Mouse (Mus musculus) ovary, postnatal 14 days (tissue): Measurements from ENCODE around the gene Elavl3.

Experiments
- DNase-seq: peaks from one replicate; pipeline ENCODE4 v3.0.0; 2022; ENCODE audit warnings: low spot score

The Elavl3 gene

DNA sequence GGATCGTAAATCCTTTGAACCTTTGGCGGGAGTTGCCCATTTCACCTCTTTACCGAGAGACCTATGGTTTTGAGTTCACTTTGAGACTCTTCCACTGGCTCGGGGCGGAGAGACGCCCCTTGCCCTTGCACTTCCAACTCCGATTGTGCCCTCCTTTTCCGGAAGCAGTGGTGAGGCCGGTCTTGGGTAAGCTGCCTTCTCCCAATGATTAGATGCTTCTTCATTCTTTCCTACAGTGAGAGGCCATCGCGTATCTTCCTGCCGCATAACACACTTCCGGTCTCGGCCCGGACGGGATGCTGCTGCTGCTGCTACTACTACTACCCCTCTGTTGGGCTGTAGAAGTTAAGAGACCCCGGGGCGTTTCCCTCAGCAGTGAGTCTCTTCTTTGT lies 48.7 kb downstream of the Elavl3 start:
- DNase-seq: no peak

DNA sequence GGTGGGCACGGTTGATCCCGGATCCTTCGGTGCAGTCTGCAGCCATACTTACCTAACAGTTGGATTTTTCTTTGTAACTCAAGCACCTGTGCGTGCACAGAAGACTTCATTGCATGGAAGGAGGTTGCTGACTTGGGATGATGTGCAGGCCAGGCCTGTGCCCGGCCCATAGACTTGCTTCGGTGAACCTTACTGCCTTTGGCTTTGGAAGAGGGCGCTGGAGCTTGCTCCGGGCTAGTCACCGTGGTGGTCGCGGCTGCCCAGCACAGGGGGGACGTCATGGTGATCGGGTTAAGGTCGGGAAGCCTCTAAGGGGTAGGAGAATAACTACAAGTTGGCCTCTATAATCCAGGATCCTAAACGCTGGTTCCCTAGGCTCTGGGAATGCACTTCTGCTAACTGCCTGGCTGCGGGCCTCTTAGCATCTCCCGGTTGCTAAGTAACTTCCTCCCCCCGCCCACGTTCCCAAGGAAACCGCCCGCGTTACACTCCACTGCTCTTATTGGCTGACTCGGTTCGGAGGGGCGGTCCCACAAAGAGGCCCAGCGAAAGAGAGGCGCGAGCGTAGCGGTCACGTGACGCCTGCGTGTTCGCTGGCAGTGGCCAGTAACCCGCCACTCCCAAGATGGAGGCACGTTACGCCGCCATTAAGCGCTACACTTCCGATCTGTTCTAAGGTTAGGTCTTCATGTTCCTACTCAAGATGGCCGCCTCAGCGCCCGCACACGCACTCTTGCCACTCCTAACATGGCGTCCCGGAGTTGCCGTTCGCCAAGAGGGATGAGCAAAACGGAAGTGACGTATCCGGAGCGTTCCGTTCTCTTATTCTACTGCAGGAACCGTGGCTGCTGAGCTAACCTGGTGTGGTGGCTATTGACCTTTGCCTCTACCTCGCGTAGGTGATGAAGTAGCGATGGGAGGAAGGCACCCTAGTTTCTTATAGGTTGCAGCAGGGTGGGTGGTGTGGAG lies 49.3 kb downstream of the Elavl3 start, which contains the start of the genes Ccdc151 and Prkcsh:
TSS of gene Ccdc151 (minus strand) at position 441 of the 969 bp plus-strand sequence.
TSS of gene Prkcsh (plus strand) at position 613 of the 969 bp plus-strand sequence.
- DNase-seq: peak; percentile 95

DNA sequence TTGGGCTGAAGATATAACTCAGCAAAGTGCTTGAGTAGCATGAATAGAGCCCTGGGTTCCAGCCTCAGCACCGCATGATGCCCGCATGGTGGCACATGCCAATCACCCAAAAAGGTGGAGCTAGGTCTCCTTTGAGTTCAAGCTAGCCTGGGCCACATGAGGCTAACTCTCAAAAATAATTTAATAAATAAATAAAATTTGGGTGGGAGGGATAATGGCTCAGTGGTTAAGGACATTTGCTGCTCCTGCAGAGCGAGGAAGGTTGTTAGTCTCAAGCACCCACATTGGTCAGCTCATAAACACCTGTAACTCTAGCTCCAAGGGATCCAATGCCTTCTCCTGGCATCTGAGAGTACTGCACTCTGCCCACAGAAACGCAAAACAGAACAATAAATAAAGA lies 50.2 kb downstream of the Elavl3 start:
- DNase-seq: no peak

DNA sequence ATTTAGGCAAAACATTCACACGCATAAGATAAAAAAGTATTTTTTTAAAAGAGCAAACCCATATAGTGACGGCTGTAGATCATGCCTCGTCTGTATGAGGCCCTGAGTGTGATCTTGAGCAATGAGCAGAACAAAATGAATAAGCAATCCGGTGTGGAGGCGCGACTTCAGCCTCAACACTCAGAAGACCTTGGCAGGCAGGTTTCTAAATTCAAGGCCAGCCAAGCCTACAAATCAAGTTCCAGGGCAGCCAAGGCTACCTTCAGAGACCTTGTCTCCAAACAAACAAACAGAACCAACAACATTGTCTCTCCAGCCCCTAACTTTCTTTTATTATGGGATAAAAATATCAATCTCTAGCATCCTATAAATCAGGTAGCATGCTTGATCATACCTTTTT lies 51.5 kb downstream of the Elavl3 start:
- no peak for DNase-seq

DNA sequence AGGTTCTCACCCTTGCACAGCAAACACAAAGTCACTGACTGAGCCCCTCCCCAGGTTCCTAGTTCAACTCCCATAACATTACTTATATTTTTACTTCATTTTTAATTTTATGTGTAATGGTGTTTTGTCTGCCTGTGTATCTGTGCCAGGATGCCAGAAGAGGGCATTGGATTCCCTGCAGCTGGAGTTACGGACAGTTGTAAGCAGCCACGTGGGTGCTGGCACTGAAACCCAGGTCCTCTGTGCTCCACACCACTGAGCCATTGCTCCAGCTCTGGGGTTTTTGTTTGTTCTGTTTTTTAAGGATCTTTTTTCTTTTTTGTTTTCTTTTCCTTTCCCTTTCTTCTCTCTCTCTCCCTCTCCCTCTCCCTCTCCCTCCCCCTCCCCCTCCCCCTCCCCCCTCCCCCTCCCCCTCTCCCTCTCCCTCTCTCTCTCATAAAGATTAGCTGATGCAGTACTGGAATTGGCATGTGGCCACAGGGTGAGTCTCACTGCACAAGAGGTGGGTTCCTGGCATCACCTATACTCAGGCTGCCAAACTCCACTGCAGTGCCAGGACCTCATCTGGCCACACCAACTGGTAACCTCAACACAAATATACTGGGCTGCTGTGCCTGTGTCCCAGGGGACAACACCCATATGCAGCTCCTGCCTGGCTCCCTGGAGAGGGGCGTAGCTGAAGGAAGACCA lies 55.5 kb downstream of the Elavl3 start:
- DNase-seq: no peak

DNA sequence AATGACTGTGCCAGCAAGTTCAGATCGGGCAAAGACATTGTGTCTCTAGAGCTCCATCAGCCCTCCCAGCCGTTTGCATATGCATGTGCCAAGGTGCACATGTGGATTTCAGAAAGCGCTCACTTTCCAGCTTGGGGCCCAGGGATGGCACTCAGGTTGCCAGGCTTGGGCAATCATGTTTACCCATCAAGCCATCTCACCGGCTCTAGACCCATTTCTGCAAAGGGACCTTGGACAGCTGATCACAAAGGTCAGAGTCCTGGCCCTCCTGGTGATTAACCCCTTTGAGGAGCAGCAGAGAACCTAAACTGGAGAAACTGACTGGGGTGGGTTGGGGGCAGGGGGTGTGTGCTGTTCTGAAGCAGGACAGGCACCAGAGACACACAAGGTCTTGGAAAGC lies 59.6 kb downstream of the Elavl3 start:
- DNase-seq: no peak

DNA sequence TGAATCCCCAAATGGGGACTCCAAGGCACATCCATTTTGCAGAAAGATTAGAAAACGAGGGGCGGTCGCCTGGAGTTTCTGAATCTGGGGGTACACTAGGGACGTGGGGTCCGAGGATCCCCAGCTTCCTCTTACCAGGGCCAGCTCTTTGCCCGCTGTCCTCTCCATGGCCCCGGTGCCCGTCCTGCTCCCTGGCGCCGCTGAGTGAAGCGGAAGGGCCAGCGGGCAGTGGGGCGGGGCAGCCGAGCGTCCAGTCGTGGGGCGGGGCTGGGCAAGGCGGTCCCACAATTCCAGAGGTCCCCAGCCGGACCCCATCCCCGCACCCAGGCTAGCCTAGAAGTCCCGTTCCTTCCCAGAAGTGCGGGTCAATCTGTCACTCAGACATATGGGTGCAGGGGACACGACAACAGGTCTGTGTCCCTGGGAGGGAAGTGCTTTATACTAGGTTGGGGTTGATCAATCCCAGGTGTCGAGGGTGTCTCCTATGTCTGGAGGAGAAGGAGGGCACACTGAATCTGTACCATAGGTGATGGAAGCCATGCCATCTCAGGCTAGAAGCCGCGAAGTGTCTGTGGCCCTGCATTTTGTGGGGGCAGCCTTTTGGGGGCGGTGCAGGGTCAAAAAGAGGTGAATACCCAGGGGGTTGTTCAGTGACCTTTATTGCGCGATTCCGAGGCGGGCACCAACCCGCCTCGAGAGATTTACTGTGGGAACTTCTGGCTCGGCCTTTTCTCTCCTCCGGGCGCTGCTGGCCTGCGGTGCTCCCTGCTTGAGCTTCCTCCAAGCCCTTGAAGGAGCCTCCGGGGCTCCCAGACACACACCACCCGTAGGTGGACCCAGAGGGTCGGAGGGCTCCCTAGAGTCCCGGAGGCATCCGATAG lies 62.4 kb downstream of the Elavl3 start, which contains the start of gene Rgl3:
TSS of gene Rgl3 (minus strand) at position 217 of the 881 bp plus-strand sequence.
- peak; percentile 40 for DNase-seq

DNA sequence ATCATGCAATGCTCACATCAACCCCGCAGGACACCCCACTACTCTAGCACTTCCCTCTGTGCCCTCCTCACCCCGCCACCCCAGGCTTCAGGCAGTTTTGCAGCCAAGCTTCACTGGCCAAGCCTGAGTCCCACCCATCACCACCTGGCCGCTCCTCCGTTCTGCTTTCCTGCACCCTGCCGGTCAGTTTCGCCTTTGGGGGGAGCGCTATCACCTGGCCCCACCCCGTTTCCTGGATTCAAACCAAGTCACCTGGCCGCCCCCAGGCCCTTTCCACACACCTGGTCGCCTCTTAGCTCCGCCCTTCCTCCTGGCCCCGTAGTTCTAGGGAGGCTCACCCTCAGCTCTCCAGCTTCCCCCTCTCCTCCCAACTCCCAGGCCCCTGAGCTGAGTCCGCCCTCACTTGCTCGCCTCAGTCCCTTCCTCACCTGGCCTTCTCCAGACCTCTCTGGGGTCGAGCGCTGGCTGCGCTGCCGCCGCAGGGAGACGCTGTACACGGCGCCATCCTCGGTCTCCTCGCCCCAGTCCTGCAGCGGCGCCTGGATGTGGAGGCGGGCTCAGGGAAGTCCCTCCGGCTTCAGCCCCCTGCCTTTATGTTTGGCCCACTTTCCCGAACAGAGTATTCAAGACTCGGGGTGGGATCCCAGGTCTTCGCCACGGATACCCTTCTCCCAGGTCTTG lies 63.3 kb downstream of the Elavl3 start:
- peak; percentile 25 for DNase-seq

DNA sequence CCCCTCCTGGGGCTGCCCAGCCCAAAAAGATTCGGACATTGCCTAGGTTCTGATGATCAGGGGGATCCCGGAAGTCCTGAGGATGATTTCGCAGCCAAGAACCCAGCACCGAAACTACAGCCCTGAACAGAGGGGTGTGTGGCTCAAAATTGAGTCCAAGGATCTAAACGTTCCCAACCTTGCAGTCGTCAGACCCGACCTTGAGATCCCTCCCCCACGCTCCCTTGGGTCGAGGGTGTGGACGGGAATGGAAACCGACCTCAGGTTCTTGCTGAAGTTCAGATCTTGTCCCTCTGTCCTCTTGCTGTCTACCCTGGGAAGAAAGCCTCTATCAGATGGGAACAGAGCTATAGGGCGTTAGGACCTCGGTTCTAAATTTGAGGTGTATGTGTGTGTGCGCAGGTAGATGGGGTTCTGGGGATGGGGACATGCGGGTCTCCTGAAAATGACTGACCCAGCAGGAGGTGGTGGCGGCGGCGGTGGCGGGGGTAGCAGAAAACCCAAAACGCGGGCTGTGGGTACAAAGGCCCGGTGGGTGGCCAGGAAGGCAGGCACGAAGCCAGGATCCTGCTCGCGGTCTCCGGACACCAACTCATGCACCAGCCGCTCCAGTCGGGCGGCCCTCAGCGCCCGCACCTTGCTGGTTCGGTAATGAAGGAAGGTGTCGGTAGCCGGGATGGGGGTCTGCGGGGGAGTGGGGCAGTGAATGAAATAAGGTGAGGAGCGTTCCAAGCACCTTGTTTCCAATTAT lies 64.1 kb downstream of the Elavl3 start:
- DNase-seq: no peak

DNA sequence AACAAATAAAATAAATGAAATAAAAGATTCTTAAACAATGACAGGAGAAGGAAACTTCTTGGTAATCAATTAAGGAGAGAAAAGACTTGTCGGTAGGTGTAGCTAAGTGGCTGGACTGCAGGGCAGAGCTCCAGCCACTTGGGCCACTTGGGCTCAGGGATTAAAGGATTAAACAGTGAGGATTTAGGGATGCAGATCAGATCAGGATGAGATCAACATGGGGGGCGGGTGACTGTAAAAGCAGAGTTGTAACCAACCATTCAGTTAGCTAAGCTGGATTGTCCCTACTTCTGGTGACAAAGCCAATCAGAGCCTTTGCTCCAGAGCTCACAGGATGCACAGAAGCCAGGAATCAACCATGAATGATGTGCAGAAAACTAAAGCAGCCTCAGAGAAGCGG lies 67.9 kb downstream of the Elavl3 start:
- DNase-seq: no peak

DNA sequence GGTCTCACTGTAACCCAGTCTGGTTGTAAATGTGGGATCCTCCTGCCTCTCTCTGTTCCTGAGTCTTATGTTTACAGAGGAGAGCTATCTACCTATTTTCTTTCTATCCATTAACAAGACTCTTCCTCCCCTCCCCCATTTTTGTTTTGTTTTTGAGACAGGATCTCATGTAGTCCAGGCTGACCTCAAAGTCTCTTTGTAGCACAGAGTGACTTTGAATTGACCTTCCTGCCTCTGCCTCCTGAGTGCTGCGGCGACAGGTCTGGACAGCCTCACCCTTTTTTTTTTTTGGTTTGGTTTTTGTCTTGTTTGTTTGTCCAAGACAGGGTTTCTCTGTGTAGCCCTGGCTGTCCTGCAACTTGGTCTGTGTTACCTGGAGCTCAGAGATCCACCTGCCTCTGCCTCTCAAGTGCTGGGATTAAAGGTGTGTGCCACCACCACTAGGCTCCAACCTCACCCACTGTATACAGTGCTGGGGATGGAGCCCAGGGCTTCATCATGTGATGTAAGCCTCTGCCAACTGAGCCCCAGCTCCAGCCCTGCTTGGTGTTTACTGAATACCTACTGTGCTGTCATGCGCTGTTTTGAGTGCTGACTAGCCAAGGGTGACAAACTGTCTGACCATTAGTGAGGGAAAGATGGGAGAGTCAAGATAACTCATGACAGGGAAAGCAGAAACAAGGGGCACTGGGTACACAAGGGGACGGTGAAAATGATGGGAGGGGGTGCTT lies 73.3 kb downstream of the Elavl3 start:
- DNase-seq: no peak

DNA sequence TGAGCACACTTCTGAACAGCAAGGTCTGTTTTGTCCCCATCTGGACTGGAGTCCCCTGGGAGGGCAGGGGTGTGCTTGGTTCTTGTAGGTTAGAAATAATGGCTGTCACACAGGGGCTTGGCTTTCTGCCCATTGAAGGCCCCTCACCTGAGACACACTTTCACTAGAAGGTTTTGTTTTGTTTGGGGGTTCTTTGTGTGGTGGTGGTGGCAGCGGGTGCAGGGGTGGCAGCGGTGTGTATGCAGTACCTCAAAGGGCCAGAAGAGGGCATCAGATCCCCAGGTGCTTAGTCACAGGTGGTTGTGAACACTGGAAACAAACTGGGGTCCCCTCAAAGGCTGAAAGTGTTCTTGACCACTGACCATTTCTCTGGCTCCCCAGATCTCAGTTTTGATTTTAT lies 73.9 kb downstream of the Elavl3 start:
- no peak for DNase-seq

DNA sequence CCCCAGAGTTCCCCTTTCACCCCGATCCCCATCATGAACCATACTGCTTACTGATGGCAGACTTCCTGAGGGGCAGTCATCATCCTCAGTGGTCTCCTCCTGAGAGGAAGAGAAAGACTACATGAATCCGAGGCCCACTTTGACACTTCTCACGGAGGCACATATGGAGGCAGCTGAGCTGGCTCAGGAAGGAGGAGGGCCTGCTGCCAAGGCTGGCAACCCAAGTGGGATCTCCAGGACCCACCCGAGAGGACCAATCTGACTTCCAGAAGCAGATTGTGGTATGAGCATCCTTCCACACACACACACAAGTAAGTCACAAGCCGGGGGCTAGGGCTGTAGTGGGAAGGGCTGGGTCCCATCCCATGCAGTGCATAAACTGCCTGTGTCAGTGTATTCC lies 74.5 kb downstream of the Elavl3 start:
- no peak for DNase-seq

DNA sequence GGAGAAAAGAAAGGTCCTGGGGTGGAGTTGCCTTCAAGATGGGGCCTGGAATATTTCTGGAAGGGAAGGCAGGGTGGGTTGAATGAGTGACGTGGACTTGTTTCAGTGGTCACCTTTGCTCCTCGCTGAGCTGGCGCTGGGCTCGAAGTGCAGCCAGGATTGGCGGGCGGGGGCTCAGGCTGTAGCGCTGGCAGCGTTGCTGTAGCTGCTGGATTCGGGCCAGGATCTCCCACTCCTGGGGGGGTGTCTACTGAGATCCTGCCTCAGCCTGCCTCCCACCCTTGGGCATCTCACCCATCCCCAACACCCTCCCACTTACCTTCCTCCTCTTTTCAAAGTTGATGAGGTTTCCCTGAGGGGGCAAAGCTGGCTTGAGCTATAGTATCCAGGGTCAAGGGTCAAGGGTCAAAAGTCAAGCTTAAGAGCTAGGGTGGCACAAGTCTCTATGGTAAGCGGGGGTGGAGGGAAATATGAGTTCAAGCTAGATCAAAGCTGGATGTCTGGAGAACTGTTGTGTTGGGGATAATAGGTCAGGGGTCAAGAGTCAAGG lies 75.1 kb downstream of the Elavl3 start:
- DNase-seq: no peak

DNA sequence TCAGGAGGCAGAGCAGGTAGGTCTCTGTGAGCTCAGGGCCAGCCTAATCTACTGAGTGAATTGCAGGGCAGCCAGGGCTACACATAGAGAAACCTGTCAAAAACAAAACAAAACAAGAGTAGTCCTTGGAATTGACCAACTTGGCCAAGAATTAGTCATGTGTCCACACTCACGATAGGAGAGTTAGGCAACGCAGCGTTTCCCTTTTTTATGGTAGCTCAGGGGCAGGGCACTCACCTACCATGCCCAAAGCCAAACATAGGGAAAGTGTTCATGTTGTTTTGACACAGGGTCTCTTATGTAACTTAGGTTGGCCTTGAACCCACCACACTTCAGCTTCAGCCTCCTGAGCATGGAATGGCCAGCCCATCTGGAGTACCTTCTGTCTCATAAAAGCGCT lies 82.5 kb downstream of the Elavl3 start:
- no peak for DNase-seq

DNA sequence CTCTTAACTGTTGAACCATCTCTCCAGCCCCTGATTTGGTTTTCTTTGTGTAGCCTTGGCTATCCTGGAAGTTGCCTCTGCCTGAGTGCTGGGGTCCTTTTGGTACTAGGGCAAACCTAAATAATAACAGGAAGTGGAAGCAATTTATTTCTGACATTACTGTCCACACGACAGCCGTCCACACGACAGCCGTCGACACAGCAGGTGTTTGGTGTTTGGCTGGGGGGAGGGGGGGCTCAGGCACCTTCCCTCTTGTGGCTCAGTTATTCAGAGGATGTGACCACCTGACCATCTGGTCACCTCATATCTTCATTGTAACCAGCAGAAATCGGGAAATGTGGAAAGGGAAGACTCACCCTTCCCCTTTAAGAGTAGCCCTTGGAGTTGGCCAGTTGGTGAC lies 82.9 kb downstream of the Elavl3 start:
- no peak for DNase-seq
